8 mouse cellular contexts compared by ENCODE assay signal in genomic region chr19:60939954-60940379, GRCm38 (mm10). TPM values are rescaled to one million over a fixed set of nuclear protein-coding genes. Genes with fewer than 3 reads are reported as not detected.
DNase-seq lines count a peak whose midpoint lies in the region; ATAC-seq and TF ChIP-seq lines count a peak whose summit lies in the region.

No protein-coding gene starts in this region.

- no peak overlapping the region for H3K9ac ChIP-seq in CH12.LX (ENCODE audit: insufficient read depth, low read depth)
- H3K9ac ChIP-seq in limb, embryonic 15.5 days: no peak overlapping the region
- no peak overlapping the region for H3K9ac ChIP-seq in hindbrain, embryonic 12.5 days

- in situ Hi-C loops in CH12.LX (cut with MboI; ENCODE audit: low pct_ligation_motif_present, low pct_unique_long_range_greater_than_20kb, low sequenced_read_pairs): loop anchor here (10.0 kb wide), 1 partner anchor 45 kb away; no protein-coding TSS in a partner anchor

- peak; percentile 94 for TF ChIP-seq EP300 in CH12.LX (IDR thresholded peaks at IDR 0.05; ENCODE audit: low read length)

- H3K79me2 ChIP-seq in CH12.LX (replicated peaks; ENCODE audit: control insufficient read depth, extremely low read depth, insufficient read depth, poor library complexity, severe bottlenecking): 0 out of 2 replicates have a peak, but pooled peaks cover 3% of the 10 kb centered on the region

- no peak overlapping the region for H3K4me3 ChIP-seq in CH12.LX (replicated peaks in 1 of 3; ENCODE audit: low read depth in 2 of 3, low read length in 2 of 3, poor library complexity in 1 of 3)
- H3K4me3 ChIP-seq in limb, embryonic 15.5 days: no peak overlapping the region
- no peak overlapping the region for H3K4me3 ChIP-seq in hindbrain, embryonic 12.5 days
- no peak overlapping the region for H3K4me3 ChIP-seq in hindbrain, embryonic 10.5 days

- no peaks in the 10 kb centered on the region for H3K36me3 ChIP-seq in CH12.LX (replicated peaks in 1 of 2; ENCODE audit: control insufficient read depth in 1 of 2, insufficient read depth in 1 of 2, low read length in 1 of 2)
- no peaks in the 10 kb centered on the region for H3K36me3 ChIP-seq in limb, embryonic 15.5 days
- H3K36me3 ChIP-seq in hindbrain, embryonic 12.5 days: no peaks in the 10 kb centered on the region
- H3K36me3 ChIP-seq in hindbrain, embryonic 10.5 days: no peaks in the 10 kb centered on the region

- no peak for TF ChIP-seq POLR2A in CH12.LX (IDR thresholded peaks at IDR 0.05; ENCODE audit: low read depth, low read length)

- ATAC-seq in limb, embryonic 15.5 days (ENCODE audit: insufficient number of reproducible peaks, low FRiP score, low TSS enrichment, low read depth): no peak
- ATAC-seq in hindbrain, embryonic 12.5 days (ENCODE audit: low FRiP score): no peak

- 74% methylated on average over 1 of the region's 1 CpGs for WGBS in limb, embryonic 15.5 days
- 70% methylated on average over 1 of the region's 1 CpGs for WGBS in hindbrain, embryonic 12.5 days
- 77% methylated on average over 1 of the region's 1 CpGs for whole genome bisulfite sequencing in hindbrain, embryonic 10.5 days

- no peak for TF ChIP-seq CTCF in CH12.LX (conservative IDR thresholded peaks at IDR 0.05 in 1 of 2, IDR thresholded peaks at IDR 0.05 in 1 of 2; ENCODE audit: low read depth in 2 of 2, low read length in 2 of 2)

- no peaks in the 10 kb centered on the region for H3K27me3 ChIP-seq in CH12.LX (replicated peaks)
- no peaks in the 10 kb centered on the region for H3K27me3 ChIP-seq in limb, embryonic 15.5 days
- no peaks in the 10 kb centered on the region for H3K27me3 ChIP-seq in hindbrain, embryonic 12.5 days
- H3K27me3 ChIP-seq in hindbrain, embryonic 10.5 days (ENCODE audit: insufficient read depth, poor library complexity, severe bottlenecking): no peaks in the 10 kb centered on the region

- TF ChIP-seq RAD21 in CH12.LX (IDR thresholded peaks at IDR 0.05; ENCODE audit: low read depth, low read length): no peak; the same call in 1 of the 2 replicates

- peaks cover 15 to 45% of the 10 kb centered on the region in 2 experiments for H3K4me1 ChIP-seq in CH12.LX (ENCODE audit: control insufficient read depth in 1 of 2, insufficient read depth in 2 of 2)
- peaks cover 6% of the 10 kb centered on the region; the same call in 1 of the 2 replicates for H3K4me1 ChIP-seq in limb, embryonic 15.5 days
- no peaks in the 10 kb centered on the region for H3K4me1 ChIP-seq in hindbrain, embryonic 12.5 days
- H3K4me1 ChIP-seq in hindbrain, embryonic 10.5 days (replicated peaks): no peaks in the 10 kb centered on the region

- DNase-seq in gastrocnemius, adult 18-20 months (ENCODE audit: low spot score): peak; percentile 71
- no peak for DNase-seq in gastrocnemius, postnatal 10 days
- DNase-seq in CH12.LX (ENCODE audit: extremely low read depth): peak; percentile 89
- DNase-seq in fibroblast of lung, adult 2 months (ENCODE audit: low read depth): peak; percentile 70
- no peak for DNase-seq in hindbrain, embryonic 10.5 days (ENCODE audit: low spot score)
- no peak for DNase-seq in left cerebral cortex, adult 11 months (ENCODE audit: low spot score)

- no peaks in the 10 kb centered on the region for H3K9me3 ChIP-seq in CH12.LX (replicated peaks; ENCODE audit: low read length)
- no peaks in the 10 kb centered on the region for H3K9me3 ChIP-seq in limb, embryonic 15.5 days
- no peaks in the 10 kb centered on the region for H3K9me3 ChIP-seq in hindbrain, embryonic 12.5 days (replicated peaks)
- H3K9me3 ChIP-seq in hindbrain, embryonic 10.5 days: no peaks in the 10 kb centered on the region

- dilution Hi-C loops in CH12.LX (cut with MboI; ENCODE audit: extremely low pct_ligation_motif_present, extremely low pct_unique_long_range_greater_than_20kb, low sequenced_read_pairs): no loop called here

- peak overlapping the region; percentile 77 for H3K27ac ChIP-seq in CH12.LX (ENCODE audit: insufficient read depth, low read depth)
- H3K27ac ChIP-seq in limb, embryonic 15.5 days: peak overlapping the region; percentile 48; the same call in 1 of the 2 replicates
- H3K27ac ChIP-seq in hindbrain, embryonic 12.5 days: no peak overlapping the region
- H3K27ac ChIP-seq in hindbrain, embryonic 10.5 days: no peak overlapping the region

- peak overlapping the region; percentile 44; the same call in 1 of the 2 replicates for H3K4me2 ChIP-seq in CH12.LX (ENCODE audit: insufficient read depth, low read depth, poor library complexity, severe bottlenecking)
- no peak overlapping the region for H3K4me2 ChIP-seq in limb, embryonic 15.5 days
- H3K4me2 ChIP-seq in hindbrain, embryonic 12.5 days (replicated peaks): no peak overlapping the region

TF ChIP-seq in CH12.LX, 34 proteins besides CTCF, POLR2A, EP300 and RAD21:
- TF ChIP-seq BHLHE40 (IDR thresholded peaks at IDR 0.05; ENCODE audit: low read depth, low read length) (peak; percentile 43; the same call in 1 of the 2 replicates), MXI1 (IDR thresholded peaks at IDR 0.05; ENCODE audit: low read depth, low read length) (peak; percentile 64), JUN (IDR thresholded peaks at IDR 0.05; ENCODE audit: insufficient read depth, low read depth, low read length) (peak; percentile 66), MAFK (IDR thresholded peaks at IDR 0.05; ENCODE audit: insufficient replicate concordance, low read length) (0 out of 2 replicates have a peak, but pooled peaks have one; percentile 24), ETS1 (conservative IDR thresholded peaks at IDR 0.05; ENCODE audit: low read depth, low read length) (peak; percentile 72), CHD2 (IDR thresholded peaks at IDR 0.05; ENCODE audit: low read length) (no peak), MEF2A (IDR thresholded peaks at IDR 0.05; ENCODE audit: borderline replicate concordance, low read depth, low read length) (peak; percentile 42; the same call in 1 of the 2 replicates), JUND (conservative IDR thresholded peaks at IDR 0.05; ENCODE audit: low read depth, low read length) (peak; percentile 91), TCF12 (IDR thresholded peaks at IDR 0.05; ENCODE audit: low read depth, low read length) (peak; percentile 41; the same call in 1 of the 2 replicates), CHD1 (IDR thresholded peaks at IDR 0.05; ENCODE audit: low read depth, low read length) (no peak), HCFC1 (IDR thresholded peaks at IDR 0.05; ENCODE audit: low read depth, low read length) (no peak; the same call in 1 of the 2 replicates), RCOR1 (conservative IDR thresholded peaks at IDR 0.05; ENCODE audit: low read depth, low read length) (peak; percentile 77; the same call in 1 of the 2 replicates), MYC (IDR thresholded peaks at IDR 0.05; ENCODE audit: low read depth, low read length) (peak; percentile 84), SIN3A (IDR thresholded peaks at IDR 0.05; ENCODE audit: low read length) (peak; percentile 80), IRF4 (IDR thresholded peaks at IDR 0.05; ENCODE audit: low read depth, low read length) (peak; percentile 93), USF2 (conservative IDR thresholded peaks at IDR 0.05; ENCODE audit: low read depth, low read length) (no peak), MAX (IDR thresholded peaks at IDR 0.05; ENCODE audit: low read length) (peak; percentile 76), E2F4 (IDR thresholded peaks at IDR 0.05; ENCODE audit: insufficient replicate concordance, low read depth, low read length) (no peak)

RNA-seq across cellular contexts. Expression of gene Grk5, which starts 50.4 kb away (rescaled TPM):
- total RNA-seq in gastrocnemius, adult 18-20 months (2021): 1 to 10 TPM; 2.0 to 5.9 TPM
- total RNA-seq in gastrocnemius, postnatal 10 days (2021): 1 to 10 TPM; 6.8 to 9.7 TPM
- total RNA-seq in CH12.LX (2012; rRNA removed) (5.7 and 7.7 TPM in 2 replicates), CH12.LX (2014; rRNA removed) (7.4 and 7.6 TPM in 2 replicates)
- polyA plus RNA-seq in CH12.LX (2012; ENCODE audit: insufficient read length, low read depth): 11.5 and 12.7 TPM in 2 replicates
- 1.6 and 2.5 TPM in 2 replicates for polyA plus RNA-seq in limb, embryonic 15.5 days (2015; fragmentation: Nextera tagmentation; extraction: Ambion mirVana)
- polyA plus RNA-seq in hindbrain, embryonic 12.5 days (2016; fragmentation: Nextera tagmentation; extraction: Ambion mirVana): 2.6 and 3.9 TPM in 2 replicates
- polyA plus RNA-seq in hindbrain, embryonic 10.5 days (2016; fragmentation: Nextera tagmentation; extraction: Ambion mirVana): 2.3 and 2.8 TPM in 2 replicates

Comparison
In these comparisons a context has a peak if more than half of its experiments do, and no peak if none do; other contexts are left out.
1. DNase-seq: peak in gastrocnemius, adult 18-20 months (single experiment), CH12.LX (single experiment) and fibroblast of lung, adult 2 months (single experiment); none in gastrocnemius, postnatal 10 days (single experiment), hindbrain, embryonic 10.5 days (single experiment) and left cerebral cortex, adult 11 months (single experiment).
2. H3K27ac ChIP-seq: peak in CH12.LX (single experiment) and limb, embryonic 15.5 days (single experiment); none in hindbrain, embryonic 12.5 days (single experiment) and hindbrain, embryonic 10.5 days (single experiment).